Comparison of ENCODE assay signal across 18 mouse cellular contexts in genomic region chr2:11447865-11448264, GRCm38 (mm10).
DNase-seq lines count a peak whose midpoint lies in the region; ATAC-seq and TF ChIP-seq lines count a peak whose summit lies in the region.
"Had no signal": no experiment of that assay in that cellular context is flagged by ENCODE, and none has a peak within 500 bp of the region (broad histone marks: within the 10 kb centered on the region; RNA-seq: fewer than 3 reads in every experiment).

No protein-coding gene starts in this region.

- H3K36me3 ChIP-seq in liver, adult 2 months (ENCODE audit: control insufficient read depth, insufficient read depth, low read length) = no peaks in the 10 kb centered on the region
- no peaks in the 10 kb centered on the region for H3K36me3 ChIP-seq in kidney, embryonic 16.5 days (ENCODE audit: insufficient read depth, low read length)
- no peaks in the 10 kb centered on the region for H3K36me3 ChIP-seq in midbrain, embryonic 16.5 days (ENCODE audit: control insufficient read depth, insufficient read depth, low read length)
- H3K36me3 ChIP-seq: hindbrain, embryonic 10.5 days; midbrain, embryonic 15.5 days had no signal

- no peaks in the 10 kb centered on the region for H3K9me3 ChIP-seq in kidney, embryonic 16.5 days (ENCODE audit: low read length)
- H3K9me3 ChIP-seq in midbrain, embryonic 16.5 days (replicated peaks; ENCODE audit: control insufficient read depth, low read length, poor library complexity, severe bottlenecking) = no peaks in the 10 kb centered on the region
- H3K9me3 ChIP-seq: hindbrain, embryonic 10.5 days; midbrain, embryonic 15.5 days had no signal

- peaks cover 19% of the 10 kb centered on the region for H3K4me1 ChIP-seq in liver, adult 2 months (ENCODE audit: control insufficient read depth, insufficient read depth, low read length)
- H3K4me1 ChIP-seq in kidney, embryonic 16.5 days (ENCODE audit: insufficient read depth, low read length) = no peaks in the 10 kb centered on the region
- H3K4me1 ChIP-seq in midbrain, embryonic 16.5 days (ENCODE audit: control insufficient read depth, insufficient read depth, low read length) = no peaks in the 10 kb centered on the region
- H3K4me1 ChIP-seq: hindbrain, embryonic 10.5 days; midbrain, embryonic 15.5 days had no signal

- H3K9ac ChIP-seq in liver, adult 2 months (ENCODE audit: low read depth, low read length) = no peak overlapping the region
- H3K9ac ChIP-seq in kidney, embryonic 16.5 days (replicated peaks; ENCODE audit: low read length) = no peak overlapping the region
- no peak overlapping the region for H3K9ac ChIP-seq in midbrain, embryonic 16.5 days (ENCODE audit: low read depth, low read length)
- H3K9ac ChIP-seq: midbrain, embryonic 15.5 days had no signal

- TF ChIP-seq POLR2A in liver, adult 2 months (IDR thresholded peaks at IDR 0.05; ENCODE audit: extremely low read depth, insufficient read depth, low read length) = no peak

- no peak; the same call in 1 of the 2 replicates for ATAC-seq in kidney, embryonic 16.5 days (ENCODE audit: low FRiP score, low TSS enrichment)
- ATAC-seq in midbrain, embryonic 16.5 days = no peak
- ATAC-seq: activated CD4-positive, CD25-positive, alpha-beta regulatory T cell, adult 4 months; forebrain, embryonic 16.5 days; midbrain, embryonic 15.5 days had no signal

- no peaks in the 10 kb centered on the region for H3K79me2 ChIP-seq in liver, adult 2 months (ENCODE audit: control insufficient read depth, insufficient read depth, low read length)

- TF ChIP-seq CTCF in gastrocnemius, adult 2 months (IDR thresholded peaks at IDR 0.05) = no peak
- no peak for TF ChIP-seq CTCF in liver, adult 2 months (IDR thresholded peaks at IDR 0.05; ENCODE audit: low read depth, low read length)

- 14% methylated on average over 2 of the region's 2 CpGs for WGBS in liver, adult 2 months
- WGBS in kidney, embryonic 16.5 days = 56% methylated on average over 2 of the region's 2 CpGs
- 59% methylated on average over 2 of the region's 2 CpGs for WGBS in midbrain, embryonic 16.5 days

- no peak for DNase-seq in gastrocnemius, adult 2 months
- no peak for DNase-seq in gastrocnemius, postnatal 14 days
- DNase-seq in liver, adult 2 months (ENCODE audit: extremely low read depth, low read depth, low spot score) = no peak
- no peak for DNase-seq in liver
- DNase-seq in lung, postnatal 25 days (ENCODE audit: low spot score) = peak; percentile 32
- no peak for DNase-seq in left cerebral cortex, adult 9 months (ENCODE audit: low spot score in 2 of 2)
- DNase-seq: cerebellum, postnatal 25 days; gastrocnemius, postnatal 10 days; spleen, adult 18-20 months; thymus, postnatal 36 days had no signal

- no peak overlapping the region for H3K4me2 ChIP-seq in kidney, embryonic 16.5 days (replicated peaks; ENCODE audit: low read depth, low read length)
- H3K4me2 ChIP-seq in midbrain, embryonic 16.5 days (ENCODE audit: low read length) = no peak overlapping the region
- H3K4me2 ChIP-seq: midbrain, embryonic 15.5 days had no signal

- peak overlapping the region; percentile 56 for H3K27ac ChIP-seq in gastrocnemius, adult 2 months
- H3K27ac ChIP-seq in liver, adult 2 months (replicated peaks; ENCODE audit: insufficient read depth, low read depth, low read length) = peak overlapping the region; percentile 93
- peak overlapping the region; percentile 37; the same call in 1 of the 2 replicates for H3K27ac ChIP-seq in kidney, embryonic 16.5 days (ENCODE audit: low read length)
- H3K27ac ChIP-seq in midbrain, embryonic 16.5 days (ENCODE audit: low read length) = no peak overlapping the region
- H3K27ac ChIP-seq: midbrain, embryonic 15.5 days had no signal

- intact Hi-C loops in gastrocnemius, adult 2 months (cut with DNase I) = no loop called here
- intact Hi-C loops in gastrocnemius, postnatal 14 days (cut with DNase I; ENCODE audit: low total_unique reads) = no loop called here

- no peak overlapping the region for H3K4me3 ChIP-seq in gastrocnemius, adult 2 months
- H3K4me3 ChIP-seq in liver, adult 2 months (ENCODE audit: insufficient read depth, low read depth, low read length) = no peak overlapping the region
- no peak overlapping the region for H3K4me3 ChIP-seq in kidney, embryonic 16.5 days (ENCODE audit: low read length)
- H3K4me3 ChIP-seq in midbrain, embryonic 16.5 days (ENCODE audit: low read depth, low read length) = no peak overlapping the region
- H3K4me3 ChIP-seq: erythroblast, embryonic 14.5 days; hindbrain, embryonic 10.5 days; midbrain, embryonic 15.5 days had no signal

- H3K27me3 ChIP-seq in liver, adult 2 months (ENCODE audit: control insufficient read depth, insufficient read depth, low read length) = no peaks in the 10 kb centered on the region
- H3K27me3 ChIP-seq in kidney, embryonic 16.5 days (ENCODE audit: insufficient read depth, low read length) = no peaks in the 10 kb centered on the region
- H3K27me3 ChIP-seq in midbrain, embryonic 16.5 days (ENCODE audit: control insufficient read depth, insufficient read depth, low read depth, low read length) = no peaks in the 10 kb centered on the region
- H3K27me3 ChIP-seq: CH12.LX; midbrain, embryonic 15.5 days had no signal
